Mouse (Mus musculus): ENCODE results near the gene Chrm4.

Gene Chrm4

DNA sequence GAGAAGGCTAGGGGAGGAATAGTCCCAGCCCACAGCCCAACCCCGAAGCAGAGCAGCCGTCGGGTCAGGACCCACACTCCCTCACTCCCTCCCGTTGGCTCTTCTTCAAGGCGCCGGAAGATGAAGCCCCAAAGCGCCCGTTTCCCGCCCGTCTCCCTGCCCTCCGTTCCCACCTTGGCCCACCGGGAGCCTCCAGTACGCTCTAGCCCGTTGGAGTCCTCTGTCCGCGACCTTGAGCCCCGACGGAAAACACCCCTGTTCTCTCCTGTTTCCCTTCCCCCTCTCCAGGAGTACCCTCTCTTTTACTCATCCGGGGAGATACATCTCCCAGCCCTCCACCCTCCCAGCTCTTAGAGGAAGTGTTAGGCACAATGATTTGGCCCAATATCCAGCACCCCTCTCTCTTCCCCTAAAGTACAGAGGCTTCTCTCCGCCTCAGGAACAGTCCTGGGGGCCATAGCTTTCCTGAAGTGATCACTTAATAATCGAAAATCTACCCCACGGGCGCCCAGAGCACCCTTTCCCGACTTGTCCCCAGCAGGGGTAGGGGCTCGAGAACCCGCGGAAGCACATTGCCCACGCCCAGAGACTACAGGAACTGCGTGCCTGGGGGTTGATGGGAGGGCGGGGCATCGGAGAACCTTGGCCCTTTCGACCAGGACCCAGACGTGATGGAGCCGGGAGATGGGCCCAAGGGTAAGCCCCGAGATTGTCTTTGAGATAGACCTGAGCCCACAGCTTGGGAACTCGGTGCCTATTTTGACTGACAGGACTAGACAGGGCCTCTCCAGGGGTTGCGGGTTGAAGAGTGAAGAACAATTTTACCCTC is 4.2 kb upstream of the Chrm4 start:
- DNase-seq: no peak

DNA sequence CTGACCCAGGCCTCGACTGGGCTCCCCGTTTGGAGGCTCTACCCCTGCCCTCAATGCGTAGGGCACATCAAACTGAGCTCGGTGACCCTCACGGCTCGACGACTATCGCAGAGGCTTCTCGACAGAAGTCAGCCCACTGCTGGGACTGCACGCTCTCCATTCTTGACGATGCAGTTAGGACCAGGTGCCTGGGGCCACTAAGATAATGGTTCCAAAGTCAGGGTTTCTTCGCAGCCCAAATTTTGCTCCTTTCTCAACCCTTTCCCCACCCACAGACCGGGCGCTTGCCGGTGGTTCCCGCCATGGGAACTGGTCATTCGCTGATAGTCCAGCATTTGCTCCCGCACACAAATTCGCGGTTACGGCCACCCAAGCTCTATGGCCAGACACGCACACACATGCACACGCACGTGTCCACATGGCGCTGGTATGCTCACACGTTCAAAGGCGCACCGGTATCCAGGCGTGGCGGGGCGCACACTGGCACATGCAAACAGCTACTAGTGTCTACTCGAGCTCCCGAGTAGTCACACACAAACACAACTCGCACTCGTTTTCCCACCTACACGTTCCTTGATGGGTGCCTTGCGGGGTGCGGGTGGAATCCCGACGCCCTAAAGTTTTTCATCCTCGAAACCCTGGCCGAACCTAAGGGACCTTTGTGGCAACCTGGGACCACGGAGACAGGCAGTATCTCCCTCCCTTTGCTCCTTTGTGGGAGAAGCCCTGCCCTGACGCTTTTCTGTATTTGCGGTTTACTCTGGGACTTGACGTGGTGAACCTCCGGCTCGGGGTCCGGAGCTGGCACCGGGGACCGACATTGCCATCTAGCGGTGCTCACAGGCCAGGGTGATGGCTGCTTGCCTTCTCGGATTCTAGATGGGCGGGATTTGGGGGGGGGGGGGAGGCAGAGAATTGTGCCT is 3.4 kb upstream of the Chrm4 start:
- DNase-seq: peak; percentile 38

DNA sequence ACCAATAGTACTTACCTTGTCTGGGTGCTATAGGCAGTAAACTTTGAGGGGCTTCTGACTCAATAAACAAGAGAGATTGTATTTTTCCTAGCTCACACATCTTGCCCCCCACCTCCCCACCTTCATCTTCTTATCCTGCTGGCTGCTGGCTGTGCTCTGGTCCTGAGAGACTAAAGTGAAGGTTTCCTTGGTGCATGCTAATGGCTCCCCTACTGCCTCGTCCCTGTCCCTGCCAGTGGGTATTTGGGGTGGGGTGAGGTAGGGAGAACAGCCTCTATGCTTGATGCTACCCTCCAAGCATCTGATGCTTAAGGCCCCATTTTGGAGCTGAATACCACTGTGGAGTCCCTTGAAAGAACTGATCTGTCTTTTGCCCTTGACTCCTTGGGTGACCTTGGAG is 2.3 kb upstream of the Chrm4 start:
- no peak for DNase-seq

DNA sequence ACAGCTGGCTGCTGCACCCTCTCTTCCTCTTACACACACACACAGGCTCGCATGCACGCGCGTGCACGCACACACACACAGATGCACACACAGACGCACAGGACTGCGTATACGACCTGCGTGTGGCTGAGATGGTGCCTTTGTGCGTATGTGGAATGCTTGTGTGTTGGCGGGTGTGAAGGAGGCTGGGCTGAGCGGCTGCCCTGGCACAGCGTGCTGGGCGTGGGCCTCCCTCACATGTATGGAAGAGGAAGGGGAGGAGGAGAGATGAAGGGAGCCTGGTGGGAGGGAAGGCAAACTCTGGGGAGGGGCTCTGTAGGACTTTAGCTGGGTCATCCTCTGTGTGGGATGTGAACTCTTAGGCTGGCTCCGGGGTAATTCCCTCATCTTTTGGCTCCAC is 1.6 kb upstream of the Chrm4 start:
- no peak for DNase-seq

DNA sequence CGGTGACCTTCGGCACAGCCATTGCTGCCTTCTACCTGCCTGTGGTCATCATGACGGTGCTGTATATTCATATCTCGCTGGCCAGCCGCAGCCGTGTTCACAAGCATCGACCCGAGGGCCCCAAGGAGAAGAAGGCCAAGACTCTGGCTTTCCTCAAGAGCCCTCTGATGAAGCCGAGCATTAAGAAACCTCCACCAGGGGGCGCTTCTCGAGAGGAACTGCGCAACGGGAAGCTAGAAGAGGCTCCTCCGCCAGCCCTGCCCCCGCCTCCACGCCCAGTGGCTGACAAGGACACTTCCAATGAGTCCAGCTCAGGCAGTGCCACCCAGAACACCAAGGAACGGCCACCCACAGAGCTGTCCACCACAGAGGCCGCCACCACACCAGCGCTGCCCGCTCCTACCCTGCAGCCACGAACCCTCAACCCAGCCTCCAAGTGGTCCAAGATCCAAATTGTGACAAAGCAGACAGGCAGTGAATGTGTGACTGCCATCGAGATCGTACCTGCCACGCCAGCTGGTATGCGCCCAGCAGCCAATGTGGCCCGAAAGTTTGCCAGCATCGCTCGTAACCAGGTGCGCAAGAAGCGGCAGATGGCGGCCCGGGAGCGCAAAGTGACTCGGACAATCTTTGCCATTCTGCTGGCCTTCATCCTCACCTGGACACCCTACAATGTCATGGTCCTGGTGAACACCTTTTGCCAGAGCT is 931 bp downstream of the Chrm4 start:
- DNase-seq: peak; percentile 59

DNA sequence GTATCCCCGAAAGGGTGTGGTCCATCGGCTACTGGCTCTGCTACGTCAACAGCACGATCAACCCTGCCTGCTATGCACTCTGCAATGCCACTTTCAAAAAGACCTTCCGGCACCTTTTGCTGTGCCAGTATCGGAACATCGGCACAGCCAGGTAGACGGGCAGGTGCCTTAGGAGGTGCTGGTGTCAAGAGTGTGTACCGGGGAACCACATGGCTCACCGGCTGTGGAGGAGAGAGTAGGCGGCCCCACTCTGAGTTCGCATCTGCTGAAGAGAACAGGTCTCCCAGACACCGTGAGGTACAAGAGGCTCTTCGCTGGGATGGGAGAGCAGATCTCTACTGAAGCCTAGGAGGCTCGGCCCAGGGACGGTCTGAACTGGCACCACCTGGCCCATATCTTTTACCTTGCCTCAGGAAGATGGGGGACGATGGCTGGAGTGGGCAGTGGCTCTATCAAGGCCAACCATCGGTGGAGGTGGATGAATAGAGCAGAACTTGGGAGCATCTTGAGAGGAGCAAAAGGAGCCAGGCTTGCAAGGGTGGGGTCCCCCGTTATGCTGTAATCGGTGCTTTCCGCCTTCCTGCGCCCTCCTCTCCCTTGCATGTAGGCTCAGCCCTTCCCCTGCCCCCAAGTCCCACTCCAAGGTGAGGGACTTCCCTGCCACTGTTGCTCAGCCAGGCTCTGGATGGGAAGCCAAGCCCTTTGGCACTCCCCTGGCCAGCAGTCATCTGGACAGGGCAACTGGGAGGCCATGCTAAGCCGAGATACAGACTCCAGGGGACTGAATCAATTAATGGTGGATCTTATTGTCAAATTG is 1.7 kb downstream of the Chrm4 start:
- no peak for DNase-seq

DNA sequence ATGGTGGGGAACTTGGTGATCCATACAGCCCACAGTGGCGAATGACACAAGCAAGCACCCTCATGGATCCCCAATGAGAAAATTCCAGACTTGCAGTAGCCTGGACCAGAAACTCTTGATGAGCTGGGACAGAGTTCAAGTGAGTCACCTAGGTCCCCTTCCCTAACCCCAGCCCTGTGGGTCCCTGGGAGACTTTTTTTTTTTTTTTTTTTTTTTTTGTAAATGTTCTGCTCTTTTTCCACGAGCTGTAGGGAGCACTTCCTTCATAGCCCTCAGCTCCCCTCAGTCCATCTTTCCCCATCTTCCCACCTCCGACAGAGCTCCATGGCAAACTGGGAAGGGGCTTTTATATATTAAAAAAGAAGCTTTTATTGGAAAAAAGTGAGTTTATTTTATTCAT is 2.4 kb downstream of the Chrm4 start:
- no peak for DNase-seq

DNA sequence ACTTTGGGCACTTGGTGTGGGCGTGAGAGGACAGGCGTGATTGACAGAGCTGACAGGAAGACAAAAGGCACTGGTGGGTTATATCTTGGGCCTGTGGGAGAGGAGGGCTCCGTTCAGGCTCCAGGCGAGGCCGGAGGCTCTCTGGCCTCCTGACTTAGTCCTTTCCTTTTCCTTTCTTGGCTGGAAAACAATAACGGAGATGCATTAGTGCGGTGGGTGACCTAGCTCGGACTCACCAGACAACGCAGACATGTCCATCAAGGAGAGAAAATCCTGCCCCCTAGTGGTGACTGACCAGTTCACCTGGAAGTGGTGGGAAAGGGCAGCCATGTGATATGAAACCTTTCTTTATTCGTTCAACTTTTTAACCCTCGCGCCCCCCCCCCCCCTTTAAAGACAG is 2.9 kb downstream of the Chrm4 start:
- DNase-seq: peak; percentile 35

DNA sequence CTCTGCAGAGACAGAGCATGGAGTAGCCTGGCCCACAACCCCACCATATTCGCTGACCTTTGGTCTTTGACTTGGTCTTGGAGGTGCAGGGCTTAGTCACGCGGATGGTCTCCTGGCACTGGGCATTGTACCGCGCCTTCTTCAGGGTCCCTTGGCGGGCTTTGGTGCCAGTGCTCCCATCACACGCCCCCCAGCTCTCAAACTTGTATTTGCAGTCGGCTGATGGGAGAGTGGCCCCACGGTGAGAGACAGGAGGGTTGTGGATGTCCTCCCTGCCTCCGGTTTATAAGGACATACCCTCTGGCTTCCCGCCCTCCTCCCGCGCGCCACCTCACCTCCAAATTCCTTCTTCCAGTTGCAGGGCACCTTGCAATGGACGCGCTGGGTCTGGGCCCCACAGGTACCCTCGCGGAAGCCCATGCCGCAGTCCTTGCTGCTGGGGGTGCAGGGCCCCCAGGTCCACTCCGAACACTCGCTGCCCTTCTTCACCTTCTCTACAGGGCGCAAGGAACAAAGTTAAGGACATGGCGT is 3.8 kb downstream of the Chrm4 start:
- DNase-seq: peak; percentile 59

DNA sequence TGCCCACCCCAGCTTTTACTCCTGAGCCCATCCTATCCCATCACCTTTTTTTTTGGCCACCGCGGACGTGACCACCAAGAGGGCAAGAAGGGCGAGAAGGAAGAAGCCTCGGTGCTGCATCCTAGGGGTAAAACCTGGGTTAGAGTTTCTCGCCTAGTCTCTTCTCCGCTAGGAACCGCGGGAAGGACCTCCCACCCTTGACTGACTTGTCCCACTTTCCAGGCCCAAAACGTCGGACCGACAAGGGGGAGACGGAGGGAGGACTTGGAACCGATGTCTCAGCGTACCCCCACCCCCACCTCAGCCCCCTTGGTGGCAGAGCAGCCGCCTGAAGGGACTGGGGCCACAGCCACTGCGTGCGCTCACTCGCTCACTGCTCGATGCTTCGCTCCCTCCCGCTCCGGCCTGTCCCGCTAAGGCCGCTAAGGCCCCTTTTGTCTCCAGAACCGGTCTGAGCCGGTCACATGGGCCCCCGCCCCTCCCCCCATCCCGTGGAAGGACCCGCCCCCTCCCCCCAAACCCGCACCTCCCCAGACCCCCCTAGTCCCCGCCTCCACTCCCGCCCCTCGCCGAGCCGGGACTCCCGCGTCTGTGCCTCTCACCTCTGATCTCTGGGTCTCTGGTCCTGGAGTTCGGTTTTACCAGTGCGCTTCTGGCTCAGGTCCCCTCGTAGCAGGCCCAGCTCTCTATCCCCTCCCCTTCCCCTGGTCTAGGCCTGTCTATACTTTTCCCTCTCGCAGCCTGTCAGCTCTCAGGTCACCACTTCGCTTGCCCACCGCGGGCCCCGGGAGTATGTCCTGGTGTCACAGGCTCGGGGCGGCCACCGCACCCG is 4.5 kb downstream of the Chrm4 start:
- peak; percentile 11 for DNase-seq

DNA sequence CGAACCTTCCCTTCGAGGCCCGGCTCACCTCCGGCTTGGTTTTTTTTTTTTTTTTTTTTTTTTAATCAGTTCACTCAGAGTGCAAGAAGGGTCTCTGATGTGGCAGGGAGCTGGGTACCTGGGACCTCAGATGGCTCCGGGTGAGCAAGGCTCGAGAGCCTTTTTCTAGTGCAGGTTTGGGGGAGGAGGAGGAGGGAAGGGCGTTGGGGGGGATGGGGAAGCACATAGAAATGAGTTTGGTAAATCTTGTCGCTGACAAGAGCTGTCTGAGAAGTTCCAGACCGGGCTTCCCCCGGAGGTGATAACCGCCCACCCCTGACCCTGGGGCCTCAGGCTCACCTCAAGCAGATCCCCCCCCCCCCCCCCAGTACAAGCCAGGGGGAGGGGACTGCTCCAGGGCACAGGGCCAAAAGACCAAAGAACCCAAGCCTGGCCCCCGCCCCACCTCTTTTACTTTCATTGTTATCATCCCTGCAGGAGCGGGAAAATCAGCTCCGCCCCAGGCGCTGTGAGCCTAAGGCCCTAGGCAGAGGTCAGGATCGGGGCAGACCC is 5.2 kb downstream of the Chrm4 start, which contains the start of gene Mdk:
TSS of gene Mdk (minus strand) at position 138 of the 552 bp plus-strand sequence.
- no peak for DNase-seq

DNA sequence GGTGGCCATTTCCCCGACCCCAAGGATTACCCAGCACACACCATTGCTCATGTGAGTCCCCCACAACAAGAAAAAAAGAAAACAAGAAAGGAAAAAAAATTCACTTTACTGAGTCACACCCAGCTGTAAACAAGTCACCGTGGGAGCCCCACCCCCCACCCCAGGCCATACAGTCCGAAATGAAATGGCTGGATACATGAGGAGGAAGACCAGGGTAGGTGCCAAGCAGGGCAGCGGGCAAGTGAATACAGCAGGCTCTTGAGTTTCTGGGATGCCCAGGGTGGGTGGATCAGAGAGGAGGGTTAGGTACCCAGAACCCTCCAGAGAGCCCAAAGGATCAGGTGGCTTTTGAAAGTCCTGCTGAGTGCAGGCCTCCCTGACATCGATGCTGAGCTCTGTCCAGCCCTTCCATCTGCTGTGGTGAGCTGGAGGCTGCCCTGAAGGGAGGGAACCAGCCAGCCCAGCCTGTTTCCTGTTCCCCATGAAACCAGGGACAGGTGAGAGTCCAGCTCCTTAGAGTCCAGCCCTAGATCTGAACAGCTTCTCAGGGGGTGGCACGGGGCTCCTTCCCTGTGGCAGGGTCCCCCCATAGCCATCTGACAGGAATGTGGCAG is 5.8 kb downstream of the Chrm4 start:
- no peak for DNase-seq

DNA sequence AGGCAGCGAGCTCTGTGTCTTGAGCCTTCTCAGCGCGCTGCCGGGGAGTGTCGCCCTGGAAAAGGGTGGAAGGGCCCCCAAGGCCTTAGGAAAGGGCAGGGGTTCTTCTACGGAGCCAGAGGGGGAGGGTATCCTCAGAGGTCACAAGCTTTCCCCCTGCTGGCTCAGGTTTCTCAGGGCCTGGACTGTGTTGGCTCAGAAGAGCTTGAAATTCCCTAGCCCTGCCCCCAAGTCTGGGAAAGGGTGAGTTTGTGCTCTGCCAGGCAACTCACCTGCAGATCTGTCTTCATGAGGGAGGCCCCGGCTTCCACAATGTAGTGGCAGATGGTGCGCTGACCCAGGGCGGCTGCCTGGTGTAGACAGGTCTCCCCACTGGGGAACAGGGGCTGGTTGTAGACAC is 6.4 kb downstream of the Chrm4 start:
- peak; percentile 12 for DNase-seq

DNA sequence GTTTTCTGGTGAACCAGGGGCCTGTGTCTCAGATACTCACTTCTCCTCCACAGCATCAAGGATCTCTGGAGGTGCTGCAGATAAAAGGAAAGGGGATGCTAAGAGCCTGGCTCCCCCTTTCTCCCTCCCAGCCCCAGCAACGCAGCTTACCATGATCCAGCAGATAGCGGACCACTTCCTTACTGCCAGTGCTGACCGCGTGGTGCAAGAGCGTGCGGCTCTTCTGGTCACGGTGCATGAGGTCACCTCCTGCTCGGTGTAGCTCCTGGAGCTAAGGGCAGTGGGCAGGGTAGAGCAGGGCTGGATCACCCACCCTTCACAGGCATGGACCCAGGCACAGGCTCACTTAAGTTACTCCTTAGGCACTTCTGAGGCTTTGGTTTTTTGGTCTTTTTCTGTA is 7.0 kb downstream of the Chrm4 start:
- no peak for DNase-seq

DNA sequence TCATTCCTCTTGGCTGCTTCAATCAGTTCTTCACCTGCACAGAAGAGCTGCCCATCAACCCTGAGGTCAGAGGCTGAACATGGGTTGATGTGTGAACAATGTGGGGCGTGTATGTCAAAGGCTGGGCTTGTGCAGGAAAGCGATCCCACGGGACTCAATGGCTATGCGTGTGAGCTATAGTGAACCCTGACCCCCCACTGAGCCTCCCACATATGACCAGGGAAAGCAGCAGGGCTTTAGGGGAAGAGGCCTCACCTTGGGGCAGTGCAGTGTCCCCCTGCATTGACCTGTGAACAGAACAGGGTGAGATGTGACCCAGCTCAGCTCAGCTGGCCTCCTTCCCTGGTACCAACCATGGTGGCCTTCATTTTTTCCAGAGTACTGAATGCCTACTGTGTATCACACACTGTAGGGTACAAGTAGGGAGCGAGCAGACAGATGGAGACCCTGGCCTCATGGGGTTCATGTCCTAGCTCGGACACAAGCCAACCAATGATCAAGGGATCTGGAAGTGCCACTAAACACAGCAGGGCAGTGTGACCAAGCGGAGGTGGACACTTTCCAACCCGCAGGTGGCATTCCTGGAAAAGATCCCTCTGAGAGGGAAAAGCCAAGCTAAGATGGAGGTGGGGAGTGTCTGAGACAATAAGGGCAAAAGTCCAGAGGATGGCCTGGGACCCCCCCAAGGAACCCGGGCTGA is 7.9 kb downstream of the Chrm4 start:
- DNase-seq: peak; percentile 37

DNA sequence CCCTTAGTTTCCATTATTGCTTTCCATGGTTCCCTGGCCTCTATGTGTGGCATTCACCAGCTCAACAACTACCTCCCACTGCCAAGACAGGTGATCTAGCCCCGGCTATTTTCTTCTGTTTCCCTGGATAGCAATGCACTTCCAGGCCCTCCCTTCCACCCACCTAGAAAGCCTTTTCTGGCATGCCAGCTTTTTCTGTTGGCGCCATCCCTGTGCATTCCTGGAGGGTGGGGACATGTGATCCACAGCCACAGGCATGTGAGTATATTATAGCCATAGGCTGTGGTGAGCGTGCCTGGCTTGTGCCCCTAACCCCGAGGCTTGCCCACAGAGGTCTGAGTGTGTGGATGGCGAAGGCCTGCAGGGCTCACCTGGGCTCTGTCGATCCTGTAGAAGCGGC is 9.1 kb downstream of the Chrm4 start:
- no peak for DNase-seq

DNA sequence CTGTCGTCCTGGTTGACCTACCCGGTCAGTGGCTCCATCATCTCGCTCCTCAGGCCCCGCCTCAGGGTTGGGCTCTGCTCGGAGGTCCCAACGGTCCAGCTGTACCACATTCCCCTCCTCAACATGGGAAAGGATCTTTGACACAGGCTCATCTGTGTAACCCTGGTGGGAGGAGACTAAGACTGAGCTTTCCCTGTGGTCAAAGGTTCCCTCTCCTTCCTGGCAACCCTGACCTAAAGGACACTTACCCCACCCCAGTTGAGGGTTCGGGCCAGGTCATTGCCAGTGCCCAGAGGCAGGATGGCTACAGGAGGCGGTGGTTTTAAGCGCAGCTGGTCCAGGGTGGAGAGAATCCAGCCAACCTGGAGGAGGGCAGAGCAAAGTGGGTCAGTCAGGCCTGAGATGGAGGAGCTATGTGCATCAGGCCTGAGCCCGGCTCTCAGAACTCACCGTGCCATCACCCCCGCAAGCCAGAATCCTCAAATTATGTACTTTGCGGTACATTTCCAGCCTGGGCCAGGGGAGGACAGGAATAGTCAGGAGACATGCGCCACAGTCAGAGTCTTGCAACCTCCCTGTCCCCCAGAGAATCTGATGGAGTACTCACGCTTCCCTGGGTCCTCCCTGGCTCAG is 12.4 kb downstream of the Chrm4 start:
- DNase-seq: peak; percentile 83

DNA sequence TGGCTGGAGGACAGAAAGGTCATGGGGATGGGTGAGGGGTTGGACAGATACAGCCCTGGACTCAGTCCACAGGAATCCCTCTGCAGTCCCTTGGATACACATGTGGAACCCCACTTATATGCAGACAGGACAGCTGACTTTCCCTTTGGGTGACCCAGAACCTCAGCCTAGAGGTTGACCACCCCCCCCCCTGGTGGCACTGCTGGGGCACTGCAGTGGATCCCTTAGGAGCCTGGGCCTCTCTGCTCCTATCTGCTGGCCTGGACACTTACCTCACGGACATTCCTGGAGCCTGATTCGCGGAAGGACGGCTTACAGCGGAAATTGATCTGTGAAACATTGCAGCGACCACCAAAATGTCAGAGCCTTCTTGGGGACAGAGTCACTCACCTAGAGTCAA is 15.3 kb downstream of the Chrm4 start:
- no peak for DNase-seq

Data from kidney, adult 11 months (tissue).